Mouse (Mus musculus) kidney, embryonic 14.5 days (tissue): ENCODE data around the gene Dpm3. TPM values are rescaled to one million over a fixed set of nuclear protein-coding genes. Genes with fewer than 3 reads are reported as not detected.

ENCODE experiments used
- ATAC-seq: fragments of 200-750 bp; cut with Nextera tagmentation; 2 replicates; pipeline ENCODE4 v1.8.0; 2017; ENCODE audit warnings: moderate number of reproducible peaks, mild to moderate bottlenecking, moderate TSS enrichment, moderate library complexity; ENCODE audit not compliant: low FRiP score, low TSS enrichment
- H3K27ac ChIP-seq: fragments of 300-500 bp; sonication (generic); 2 replicates; pipeline ENCODE4 v1.5.1; 2014; ENCODE audit warnings: low read depth, mild to moderate bottlenecking, low read length, moderate library complexity, mixed read lengths
- H3K27me3 ChIP-seq: fragments of 300-500 bp; sonication (generic); 2 replicates; pipeline ENCODE4 v1.6.1; 2014; ENCODE audit warnings: mild to moderate bottlenecking, low read length; ENCODE audit not compliant: control insufficient read depth, insufficient read depth
- H3K36me3 ChIP-seq: fragments of 300-500 bp; sonication (generic); 2 replicates; pipeline ENCODE4 v1.6.1; 2014; ENCODE audit warnings: low read length, mixed read lengths; ENCODE audit not compliant: control insufficient read depth, insufficient read depth
- H3K4me1 ChIP-seq: fragments of 300-500 bp; sonication (generic); 2 replicates; pipeline ENCODE4 v1.6.1; 2014; ENCODE audit warnings: low read length, mixed read lengths; ENCODE audit not compliant: control insufficient read depth, insufficient read depth
- H3K4me2 ChIP-seq: fragments of 300-500 bp; sonication (generic); replicated peaks from 2 replicates; pipeline ENCODE4 v1.6.1; 2014; ENCODE audit warnings: low read depth, mild to moderate bottlenecking, low read length
- H3K4me3 ChIP-seq: fragments of 300-500 bp; sonication (generic); 2 replicates; pipeline ENCODE4 v1.5.1; 2014; ENCODE audit warnings: mild to moderate bottlenecking, low read length
- H3K9ac ChIP-seq: fragments of 300-500 bp; sonication (generic); 2 replicates; pipeline ENCODE4 v1.6.1; 2014; ENCODE audit warnings: low read depth, mild to moderate bottlenecking, low read length, moderate library complexity
- H3K9me3 ChIP-seq: fragments of 300-500 bp; sonication (generic); 2 replicates; pipeline ENCODE4 v1.6.1; 2016; ENCODE audit warnings: low read length; ENCODE audit not compliant: control insufficient read depth
- WGBS: fragments of 180-500 bp; shearing (Covaris S2); extraction: QIAGEN DNeasy Blood & Tissue Kit; methylation state at CpG from one replicate; pipeline ENCODE4 v1.1.7; 2014; 5-methylcytosine and 5-hydroxymethylcytosine counted together
- polyA plus RNA-seq: library from polyadenylated mRNA; unstranded; fragments of >200 nt; fragmentation: Nextera tagmentation; extraction: Ambion mirVana; gene quantifications from 2 replicates; pipeline ENCODE4 v1.2.1, GENCODE M21; 2014

The Dpm3 gene
- polyA plus RNA-seq, 1 experiment from 2014 or later, result 134 TPM

- peak within 1 kb of the TSS; percentile 53 for H3K4me3 ChIP-seq
- H3K36me3 ChIP-seq, result peaks cover 28% of the 10 kb centered on the region
- H3K4me2 ChIP-seq, result peak within 1 kb of the TSS; percentile 78
- H3K4me1 ChIP-seq, result peaks cover 30% of the 10 kb centered on the region
- WGBS, result 3% methylated on average over 39 of the region's 39 CpGs
- peak within 1 kb of the TSS; percentile 76 for H3K9ac ChIP-seq
- peak within 1 kb of the TSS; percentile 86 for H3K27ac ChIP-seq
- peak; percentile 58 for ATAC-seq
- H3K27me3 ChIP-seq, result no peaks in the 10 kb centered on the region
- H3K9me3 ChIP-seq, result no peaks in the 10 kb centered on the region
Measured at GRCm38 (mm10) chr3:89270051-89270755, 11.0 kb downstream of the Dpm3 start, which contains the start of gene Slc50a1. Slc50a1 (minus strand) TSS chr3:89270570.

- WGBS, result 74% methylated on average over 6 of the region's 6 CpGs
- H3K4me1 ChIP-seq, result peaks cover 30% of the 10 kb centered on the region
- H3K4me2 ChIP-seq, result peak overlapping the region; percentile 78; the same call in 1 of the 2 replicates
- H3K9ac ChIP-seq, result peak overlapping the region; percentile 76
- H3K36me3 ChIP-seq, result peaks cover 35% of the 10 kb centered on the region
- H3K9me3 ChIP-seq, result no peaks in the 10 kb centered on the region
- peak overlapping the region; percentile 86; the same call in 1 of the 2 replicates for H3K27ac ChIP-seq
- no peak for ATAC-seq
- no peaks in the 10 kb centered on the region for H3K27me3 ChIP-seq
- H3K4me3 ChIP-seq, result peak overlapping the region; percentile 53
Measured at GRCm38 (mm10) chr3:89270891-89271290, 11.7 kb downstream of the Dpm3 start.

- Histone ChIP-seq H3K36me3 (peaks cover 36% of the 10 kb centered on the region), H3K4me3 (no peak overlapping the region), H3K9ac (no peak overlapping the region), H3K27ac (no peak overlapping the region), H3K4me2 (no peak overlapping the region), H3K9me3 (no peaks in the 10 kb centered on the region), H3K27me3 (no peaks in the 10 kb centered on the region), H3K4me1 (peaks cover 31% of the 10 kb centered on the region)
- ATAC-seq, result no peak
- 63% methylated on average over 6 of the region's 6 CpGs for WGBS
Measured at GRCm38 (mm10) chr3:89271760-89272159, 12.6 kb downstream of the Dpm3 start.

GRCm38 (mm10) chr3:89276061-89276460 is 16.9 kb downstream of the Dpm3 start:
- Histone ChIP-seq H3K27me3 (no peaks in the 10 kb centered on the region; the same call in 1 of the 2 replicates), H3K4me3 (no peak overlapping the region), H3K9ac (no peak overlapping the region), H3K27ac (no peak overlapping the region), H3K36me3 (peaks cover 30% of the 10 kb centered on the region), H3K4me1 (peaks cover 31% of the 10 kb centered on the region), H3K4me2 (no peak overlapping the region), H3K9me3 (no peaks in the 10 kb centered on the region)
- no peak for ATAC-seq
- WGBS, result 92% methylated on average over 13 of the region's 13 CpGs

GRCm38 (mm10) chr3:89277281-89278021 is 18.3 kb downstream of the Dpm3 start:
- Histone ChIP-seq H3K4me1 (peaks cover 44% of the 10 kb centered on the region), H3K9ac (peak overlapping the region; percentile 78; the same call in 1 of the 2 replicates), H3K4me2 (peak overlapping the region; percentile 65), H3K36me3 (peaks cover 20% of the 10 kb centered on the region), H3K27me3 (peaks cover 2% of the 10 kb centered on the region), H3K9me3 (no peaks in the 10 kb centered on the region), H3K4me3 (peak overlapping the region; percentile 51), H3K27ac (peak overlapping the region; percentile 89)
- peak; percentile 11; the same call in 1 of the 2 replicates for ATAC-seq
- 14% methylated on average over 14 of the region's 14 CpGs for WGBS

- ATAC-seq, result no peak
- peak overlapping the region; percentile 65 for H3K4me2 ChIP-seq
- peaks cover 44% of the 10 kb centered on the region for H3K4me1 ChIP-seq
- H3K9ac ChIP-seq, result peak overlapping the region; percentile 78; the same call in 1 of the 2 replicates
- peak overlapping the region; percentile 89 for H3K27ac ChIP-seq
- H3K27me3 ChIP-seq, result peaks cover 2% of the 10 kb centered on the region
- H3K9me3 ChIP-seq, result no peaks in the 10 kb centered on the region
- H3K36me3 ChIP-seq, result peaks cover 16% of the 10 kb centered on the region
- peak overlapping the region; percentile 51 for H3K4me3 ChIP-seq
- 36% methylated on average over 6 of the region's 7 CpGs for WGBS
Measured at GRCm38 (mm10) chr3:89278107-89278506, 18.9 kb downstream of the Dpm3 start.

GRCm38 (mm10) chr3:89278643-89279042 is 19.5 kb downstream of the Dpm3 start:
- no peak for ATAC-seq
- Histone ChIP-seq H3K27me3 (peaks cover 2% of the 10 kb centered on the region), H3K4me1 (peaks cover 44% of the 10 kb centered on the region), H3K4me2 (peak overlapping the region; percentile 65), H3K9me3 (no peaks in the 10 kb centered on the region), H3K36me3 (peaks cover 13% of the 10 kb centered on the region), H3K4me3 (peak overlapping the region; percentile 51), H3K27ac (peak overlapping the region; percentile 89), H3K9ac (peak overlapping the region; percentile 78)
- WGBS, result 4% methylated on average over 8 of the region's 8 CpGs

GRCm38 (mm10) chr3:89279153-89279890 is 20.2 kb downstream of the Dpm3 start:
- Histone ChIP-seq H3K27me3 (peaks cover 2% of the 10 kb centered on the region), H3K4me3 (peak overlapping the region; percentile 51), H3K27ac (peak overlapping the region; percentile 89), H3K4me1 (peaks cover 44% of the 10 kb centered on the region), H3K36me3 (peaks cover 13% of the 10 kb centered on the region), H3K4me2 (peak overlapping the region; percentile 65), H3K9me3 (no peaks in the 10 kb centered on the region), H3K9ac (peak overlapping the region; percentile 78)
- under 1% methylated on average over 35 of the region's 35 CpGs for WGBS
- peak; percentile 78 for ATAC-seq
